Mouse (Mus musculus) kidney, embryonic 16.5 days (tissue): ENCODE results near the gene Car10. TPM values are rescaled to one million over a fixed set of nuclear protein-coding genes. Genes with fewer than 3 reads are reported as not detected.
A peak's percentile ranks its signal among the peaks of the same experiment; 100 is the strongest.

Experiments
- ATAC-seq: fragments of 200-750 bp; cut with Nextera tagmentation; 2 replicates; pipeline ENCODE4 v1.8.0; 2017; ENCODE audit warnings: moderate TSS enrichment; ENCODE audit not compliant: low FRiP score, low TSS enrichment
- H3K27ac ChIP-seq: fragments of 300-500 bp; sonication (generic); 2 replicates; pipeline ENCODE4 v1.5.1; 2014; ENCODE audit warnings: low read length
- H3K27me3 ChIP-seq: fragments of 300-500 bp; sonication (generic); 2 replicates; pipeline ENCODE4 v1.6.1; 2014; ENCODE audit warnings: low read length, control low read depth, mixed read lengths; ENCODE audit not compliant: insufficient read depth
- H3K36me3 ChIP-seq: fragments of 300-500 bp; sonication (generic); 2 replicates; pipeline ENCODE4 v1.6.1; 2014; ENCODE audit warnings: low read length, control low read depth, mixed read lengths; ENCODE audit not compliant: insufficient read depth
- H3K4me1 ChIP-seq: fragments of 300-500 bp; sonication (generic); 2 replicates; pipeline ENCODE4 v1.6.1; 2014; ENCODE audit warnings: low read length, control low read depth, mixed read lengths; ENCODE audit not compliant: insufficient read depth
- H3K4me2 ChIP-seq: fragments of 300-500 bp; sonication (generic); replicated peaks from 2 replicates; pipeline ENCODE4 v1.6.1; 2014; ENCODE audit warnings: low read depth, low read length
- H3K4me3 ChIP-seq: fragments of 300-500 bp; sonication (generic); 2 replicates; pipeline ENCODE4 v1.5.1; 2014; ENCODE audit warnings: mild to moderate bottlenecking, low read length
- H3K9ac ChIP-seq: fragments of 300-500 bp; sonication (generic); replicated peaks from 2 replicates; pipeline ENCODE4 v1.6.1; 2014; ENCODE audit warnings: low read length
- H3K9me3 ChIP-seq: fragments of 300-500 bp; sonication (generic); 2 replicates; pipeline ENCODE4 v1.6.1; 2016; ENCODE audit warnings: low read length, control low read depth
- WGBS: fragments of 180-500 bp; shearing (Covaris S2); extraction: QIAGEN DNeasy Blood & Tissue Kit; methylation state at CpG from one replicate; pipeline ENCODE4 v1.1.7; 2014; 5-methylcytosine and 5-hydroxymethylcytosine counted together
- polyA plus RNA-seq: library from polyadenylated mRNA; unstranded; fragments of >200 nt; fragmentation: Nextera tagmentation; extraction: Ambion mirVana; gene quantifications from 2 replicates; pipeline ENCODE4 v1.2.1, GENCODE M21; 2015

Car10 gene
- polyA plus RNA-seq: 0.22 and 0.33 TPM in 2 replicates

- H3K4me3 ChIP-seq: peak within 1 kb of the TSS; percentile 37
- no peak for ATAC-seq
Observed at GRCm38 (mm10) chr11:93097941-93098828, at the start of gene Car10. TSS of gene Car10 (plus strand) at chr11:93098028.

GRCm38 (mm10) chr11:93065021-93065420 is 32.8 kb upstream of the Car10 start:
- Histone ChIP-seq H3K4me3 (no peak overlapping the region), H3K4me2 (no peak overlapping the region), H3K36me3 (no peaks in the 10 kb centered on the region), H3K4me1 (no peaks in the 10 kb centered on the region), H3K9me3 (no peaks in the 10 kb centered on the region), H3K9ac (no peak overlapping the region), H3K27ac (no peak overlapping the region), H3K27me3 (no peaks in the 10 kb centered on the region)
- 30% methylated on average over 6 of the region's 6 CpGs for WGBS
- ATAC-seq: no peak

More at GRCm38 (mm10) chr11:93097941-93098828, at the start of gene Car10:
- Histone ChIP-seq H3K27ac (no peak within 1 kb of the TSS), H3K4me2 (peak within 1 kb of the TSS; percentile 56), H3K36me3 (no peaks in the 10 kb centered on the region), H3K9me3 (no peaks in the 10 kb centered on the region), H3K9ac (no peak within 1 kb of the TSS), H3K4me1 (peaks cover 16% of the 10 kb centered on the region), H3K27me3 (peaks cover 56% of the 10 kb centered on the region)
- under 1% methylated on average over 48 of the region's 48 CpGs for WGBS

GRCm38 (mm10) chr11:93065656-93066181 is 32.1 kb upstream of the Car10 start:
- 75% methylated on average over 3 of the region's 3 CpGs for WGBS

GRCm38 (mm10) chr11:93095588-93095987 is 2.2 kb upstream of the Car10 start:
- Histone ChIP-seq H3K27ac (no peak overlapping the region), H3K4me3 (no peak overlapping the region), H3K4me1 (peaks cover 16% of the 10 kb centered on the region), H3K9me3 (no peaks in the 10 kb centered on the region), H3K27me3 (peaks cover 39% of the 10 kb centered on the region), H3K36me3 (no peaks in the 10 kb centered on the region), H3K4me2 (no peak overlapping the region), H3K9ac (no peak overlapping the region)
- WGBS: 17% methylated on average over 2 of the region's 2 CpGs
- no peak for ATAC-seq

More at GRCm38 (mm10) chr11:93065656-93066181, 32.1 kb upstream of the Car10 start:
- H3K9ac ChIP-seq: no peak overlapping the region
- ATAC-seq: no peak
- H3K4me2 ChIP-seq: no peak overlapping the region
- H3K4me1 ChIP-seq: no peaks in the 10 kb centered on the region
- H3K9me3 ChIP-seq: no peaks in the 10 kb centered on the region
- no peak overlapping the region for H3K27ac ChIP-seq
- no peaks in the 10 kb centered on the region for H3K36me3 ChIP-seq
- H3K27me3 ChIP-seq: no peaks in the 10 kb centered on the region
- no peak overlapping the region for H3K4me3 ChIP-seq

- no peak overlapping the region for H3K4me2 ChIP-seq
- no peaks in the 10 kb centered on the region for H3K9me3 ChIP-seq
- ATAC-seq: no peak
- H3K27ac ChIP-seq: no peak overlapping the region
- no peak overlapping the region for H3K9ac ChIP-seq
- H3K36me3 ChIP-seq: no peaks in the 10 kb centered on the region
- no peak overlapping the region for H3K4me3 ChIP-seq
- H3K27me3 ChIP-seq: peaks cover 53% of the 10 kb centered on the region
- H3K4me1 ChIP-seq: peaks cover 16% of the 10 kb centered on the region
- under 1% methylated on average over 6 of the region's 6 CpGs for WGBS
Observed at GRCm38 (mm10) chr11:93097001-93097400, 827 bp upstream of the Car10 start.

- 4% methylated on average over 14 of the region's 14 CpGs for WGBS
- Histone ChIP-seq H3K9ac (no peak overlapping the region), H3K36me3 (no peaks in the 10 kb centered on the region), H3K27me3 (peaks cover 56% of the 10 kb centered on the region), H3K9me3 (no peaks in the 10 kb centered on the region), H3K27ac (no peak overlapping the region), H3K4me3 (no peak overlapping the region), H3K4me1 (peaks cover 16% of the 10 kb centered on the region), H3K4me2 (no peak overlapping the region)
- ATAC-seq: no peak
Observed at GRCm38 (mm10) chr11:93097431-93097851, 387 bp upstream of the Car10 start.

DNA sequence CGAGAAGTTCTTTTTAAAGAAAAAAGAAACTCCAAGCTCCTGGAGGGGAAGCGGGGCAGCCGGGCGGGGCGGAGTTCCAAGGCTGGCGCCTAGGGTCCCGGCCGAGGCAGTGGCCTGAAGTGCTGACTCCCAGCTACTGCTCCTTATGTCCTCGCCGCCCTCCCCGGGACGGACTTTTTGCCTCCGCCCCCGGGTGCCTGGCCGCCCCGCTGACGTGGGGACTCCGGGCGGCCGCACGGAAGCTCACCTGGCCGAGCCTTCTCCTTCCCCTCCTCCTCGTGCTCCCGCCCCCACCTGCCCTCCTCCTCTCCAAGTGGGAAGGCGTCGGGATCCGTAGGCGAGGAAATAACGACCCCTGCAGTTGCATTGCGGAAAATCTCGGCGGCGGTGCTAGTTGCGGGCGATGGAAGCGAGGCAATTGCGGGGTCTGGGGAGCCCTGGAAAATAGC is 1.1 kb downstream of the Car10 start:
- Histone ChIP-seq H3K36me3 (no peaks in the 10 kb centered on the region), H3K4me1 (peaks cover 16% of the 10 kb centered on the region), H3K27me3 (peaks cover 56% of the 10 kb centered on the region), H3K4me3 (peak overlapping the region; percentile 37), H3K9ac (no peak overlapping the region), H3K4me2 (peak overlapping the region; percentile 56), H3K9me3 (no peaks in the 10 kb centered on the region), H3K27ac (no peak overlapping the region)
- under 1% methylated on average over 35 of the region's 37 CpGs for WGBS
- ATAC-seq: no peak

GRCm38 (mm10) chr11:93099431-93100370 is 1.9 kb downstream of the Car10 start:
- peaks cover 16% of the 10 kb centered on the region for H3K4me1 ChIP-seq
- WGBS: 1% methylated on average over 53 of the region's 53 CpGs
- H3K9me3 ChIP-seq: no peaks in the 10 kb centered on the region
- H3K4me2 ChIP-seq: peak overlapping the region; percentile 56
- H3K9ac ChIP-seq: no peak overlapping the region
- H3K27me3 ChIP-seq: peaks cover 56% of the 10 kb centered on the region
- H3K27ac ChIP-seq: no peak overlapping the region
- no peak for ATAC-seq
- H3K36me3 ChIP-seq: no peaks in the 10 kb centered on the region
- peak overlapping the region; percentile 37 for H3K4me3 ChIP-seq

DNA sequence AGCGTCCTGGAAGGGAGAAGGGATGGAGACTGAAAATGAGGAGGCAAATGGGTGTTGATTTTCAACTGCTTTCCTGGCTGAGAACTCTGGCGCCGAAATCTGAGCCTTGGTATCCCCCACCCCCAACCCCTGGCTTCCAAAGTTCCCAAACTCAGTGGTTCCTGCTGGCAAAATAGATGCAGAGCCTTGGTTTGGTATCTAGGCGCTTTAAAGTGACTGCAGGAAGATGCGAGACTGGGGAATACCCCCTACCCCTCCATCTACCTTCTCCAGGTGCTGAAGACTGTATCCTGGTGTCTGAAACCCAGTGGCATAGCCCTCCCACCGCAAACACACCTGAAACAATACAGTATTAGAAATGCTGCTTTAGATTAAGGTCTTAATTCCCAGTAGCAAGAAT is 2.8 kb downstream of the Car10 start:
- Histone ChIP-seq H3K4me3 (no peak overlapping the region), H3K9ac (no peak overlapping the region), H3K9me3 (no peaks in the 10 kb centered on the region), H3K4me1 (peaks cover 16% of the 10 kb centered on the region), H3K4me2 (no peak overlapping the region), H3K27ac (no peak overlapping the region), H3K36me3 (no peaks in the 10 kb centered on the region), H3K27me3 (peaks cover 56% of the 10 kb centered on the region)
- no peak for ATAC-seq
- 4% methylated on average over 6 of the region's 6 CpGs for WGBS
